Mouse (Mus musculus) cortical plate, adult 2 months (tissue): ENCODE measurements around the gene Nos1.

Experiments used
- CTCF ChIP-seq: fragments of 200-500 bp; IDR thresholded peaks from 2 replicates; pipeline ENCODE4 v1.5.1; 2011; ENCODE audit warnings: mild to moderate bottlenecking, control low read depth, low read length; ENCODE audit not compliant: insufficient read depth; ENCODE audit errors: extremely low read depth
- POLR2A ChIP-seq: fragments of 200-500 bp; IDR thresholded peaks from 2 replicates; pipeline ENCODE4 v1.6.1; 2011; ENCODE audit warnings: mild to moderate bottlenecking, low read length, control low read depth; ENCODE audit not compliant: insufficient read depth; ENCODE audit errors: extremely low read depth

- TF ChIP-seq CTCF (no peak), POLR2A (no peak)
Observed at GRCm38 (mm10) chr5:117823811-117824210, 43.0 kb downstream of the Nos1 start.
